Mouse (Mus musculus) kidney, postnatal 14 days (tissue): ENCODE data around the gene Gm13287.
"Not testable (repeated sequence)": the region's sequence is repeated elsewhere in the genome, so short reads cannot be mapped to it uniquely, and the experiment has no call there.

Experiments used
- DNase-seq: peaks from one replicate; pipeline ENCODE4 v3.0.0; 2022; ENCODE audit warnings: mixed read lengths

Gene Gm13287

GRCm38 (mm10) chr4:88799365-88799764, 3.7 kb upstream of the Gm13287 start, which contains the start of gene Gm13285:
TSS of gene Gm13285 (plus strand) at chr4:88799665.
- not testable (repeated sequence) for DNase-seq

DNA sequence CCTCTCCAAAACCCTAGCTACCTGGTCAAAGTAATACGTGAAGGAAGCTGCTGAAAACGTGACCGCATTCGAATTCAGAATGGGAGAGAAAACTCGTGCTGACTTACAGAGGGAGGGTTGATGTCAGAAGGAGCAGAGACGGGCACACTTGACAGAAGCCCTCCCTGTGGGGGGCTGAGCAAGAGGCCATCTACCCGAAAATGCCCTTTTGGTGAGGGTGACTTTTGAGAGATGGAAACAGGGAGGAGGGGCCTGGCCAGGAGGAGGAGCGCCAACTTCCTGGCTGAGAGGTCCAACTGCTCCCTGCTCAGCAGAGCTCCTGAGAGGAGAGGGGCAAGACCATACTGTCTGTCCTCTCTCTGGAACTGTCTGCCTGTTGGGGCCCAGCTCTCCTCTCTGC, 2.2 kb downstream of the Gm13287 start, which contains the start of gene Gm13288:
Gm13288 (plus strand) TSS at position 301 of the 400 bp plus-strand sequence.
- DNase-seq: not testable (repeated sequence)

DNA sequence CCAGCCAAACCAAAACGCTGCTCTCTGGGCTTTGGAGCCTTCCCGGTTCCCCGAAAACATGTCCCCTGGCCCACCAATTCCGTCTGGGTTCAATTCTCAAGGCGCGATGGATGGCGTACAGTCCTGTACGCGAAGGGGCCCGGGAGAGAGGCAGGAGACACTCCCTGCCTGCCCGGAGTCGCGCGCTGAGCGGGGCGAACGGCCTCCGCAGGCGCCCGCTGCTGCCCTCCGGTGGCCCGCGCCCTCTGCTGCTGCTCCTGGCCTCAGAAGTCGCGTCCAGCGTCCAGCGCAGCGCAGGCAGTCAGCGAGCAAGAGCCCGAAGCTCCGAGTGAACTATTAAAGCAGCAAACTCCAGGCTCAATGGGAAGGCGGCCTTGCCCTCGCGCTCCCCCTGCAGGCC, 2.7 kb downstream of the Gm13287 start:
- peak; percentile 35 for DNase-seq

DNA sequence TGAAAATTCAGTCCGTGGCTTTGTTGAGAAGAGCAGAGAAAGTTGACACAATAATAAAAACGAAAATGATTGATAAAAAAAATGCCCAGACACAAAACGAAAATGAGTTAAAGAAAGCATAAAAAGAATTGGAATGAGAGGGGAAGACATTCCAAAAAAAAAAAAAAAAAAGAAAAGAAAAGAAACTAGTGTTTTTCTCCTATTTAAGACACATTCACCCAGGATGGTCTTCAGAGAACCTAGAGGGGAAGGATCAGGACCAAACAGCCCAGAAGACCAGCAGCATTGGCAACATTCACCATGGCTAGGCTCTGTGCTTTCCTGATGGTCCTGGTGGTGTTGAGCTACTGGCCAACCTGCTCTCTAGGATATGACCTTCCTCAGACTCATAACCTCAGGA, 12.9 kb downstream of the Gm13287 start, which contains the start of gene Ifna7:
Ifna7 (plus strand) TSS at position 301 of the 400 bp plus-strand sequence.
- DNase-seq: no peak

GRCm38 (mm10) chr4:88819659-88820058, 16.6 kb downstream of the Gm13287 start, which contains the start of gene Ifna11:
TSS of gene Ifna11 (plus strand) at chr4:88819959.
- DNase-seq: no peak

GRCm38 (mm10) chr4:88822995-88823394, 19.9 kb downstream of the Gm13287 start:
- DNase-seq: peak; percentile 1

- not testable (repeated sequence) for DNase-seq
Observed at GRCm38 (mm10) chr4:88827116-88827515, 24.1 kb downstream of the Gm13287 start, which contains the start of gene Ifna6. TSS of gene Ifna6 (plus strand) at chr4:88827416.

GRCm38 (mm10) chr4:88830523-88830922, 27.5 kb downstream of the Gm13287 start:
- peak; percentile 11 for DNase-seq

- not testable (repeated sequence) for DNase-seq
Observed at GRCm38 (mm10) chr4:88835225-88835624, 32.2 kb downstream of the Gm13287 start, which contains the start of gene Ifna5. TSS of gene Ifna5 (plus strand) at chr4:88835525.

- DNase-seq: no peak
Observed at GRCm38 (mm10) chr4:88838828-88839227, 35.8 kb downstream of the Gm13287 start.

- DNase-seq: no peak
Observed at GRCm38 (mm10) chr4:88840058-88840457, 37.0 kb downstream of the Gm13287 start.

DNA sequence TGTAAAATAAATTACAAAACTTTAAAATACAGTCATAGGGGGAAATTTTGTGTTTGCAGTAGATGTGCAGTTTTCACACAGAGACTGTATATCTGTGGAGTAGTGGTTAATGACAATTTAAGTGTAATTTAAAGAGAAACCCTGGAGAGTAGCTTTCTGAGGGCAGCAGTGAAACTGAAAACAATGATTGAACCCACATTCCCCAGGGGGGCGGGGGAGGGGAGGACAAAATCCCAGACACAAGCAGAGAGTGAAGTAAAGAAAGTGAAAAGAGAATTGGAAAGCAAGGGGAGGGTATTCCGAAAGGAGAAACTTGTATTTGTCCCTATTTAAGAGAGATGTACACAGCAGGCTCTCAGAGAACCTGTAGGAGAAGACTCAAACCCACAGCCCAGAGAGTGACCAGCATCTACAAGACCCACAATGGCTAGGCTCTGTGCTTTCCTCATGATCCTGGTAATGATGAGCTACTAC, 38.4 kb downstream of the Gm13287 start, which contains the start of gene Ifna4:
Ifna4 (plus strand) TSS at position 424 of the 474 bp plus-strand sequence.
- DNase-seq: no peak

- no peak for DNase-seq
Observed at GRCm38 (mm10) chr4:88845334-88845733, 42.3 kb downstream of the Gm13287 start.

GRCm38 (mm10) chr4:88849698-88850097, 46.6 kb downstream of the Gm13287 start, which contains the start of gene Ifna1:
TSS of gene Ifna1 (plus strand) at chr4:88850087.
- no peak for DNase-seq

GRCm38 (mm10) chr4:88851026-88851763, 48.1 kb downstream of the Gm13287 start:
- DNase-seq: no peak
